Mouse (Mus musculus): ENCODE measurements around the gene 2310003L06Rik. TPM values are rescaled to one million over a fixed set of nuclear protein-coding genes. Genes with fewer than 3 reads are reported as not detected.

The 2310003L06Rik gene
- not detected in 2 replicates for polyA plus RNA-seq (2015; fragmentation: Nextera tagmentation; extraction: Ambion mirVana)

DNA sequence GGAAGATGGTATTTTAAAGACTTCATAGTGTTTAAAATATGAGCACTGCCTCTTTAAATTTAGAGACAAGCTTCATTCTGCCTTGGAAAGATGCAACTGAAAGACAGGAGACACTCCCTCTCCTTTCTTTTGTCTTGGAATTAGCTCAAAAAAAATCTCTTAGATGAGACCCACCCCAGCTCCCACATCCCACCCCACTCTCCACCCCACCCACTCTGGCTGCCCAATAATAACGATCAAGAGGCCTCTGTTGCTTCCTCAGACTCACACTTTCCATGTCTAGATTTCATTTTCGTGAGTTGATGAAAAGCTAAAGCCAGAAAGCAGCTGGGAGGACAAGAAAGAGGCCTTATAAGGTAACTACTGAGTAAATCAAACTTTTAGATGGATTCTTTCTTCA, at the start of gene 2310003L06Rik, which contains the start of gene Gm28434:
2310003L06Rik (plus strand) TSS at position 259 of the 400 bp plus-strand sequence.
Gm28434 (plus strand) TSS at position 317 of the 400 bp plus-strand sequence.
- H3K9me3 ChIP-seq (replicated peaks): no peaks in the 10 kb centered on the region
- H3K27ac ChIP-seq: no peak within 1 kb of the TSS
- H3K4me2 ChIP-seq: no peak within 1 kb of the TSS
- no peaks in the 10 kb centered on the region for H3K27me3 ChIP-seq
- WGBS: 48% methylated on average over 2 of the region's 2 CpGs
- no peak within 1 kb of the TSS for H3K9ac ChIP-seq
- H3K4me1 ChIP-seq (replicated peaks): no peaks in the 10 kb centered on the region
- H3K4me3 ChIP-seq: no peak within 1 kb of the TSS
- ATAC-seq (replicated peaks; ENCODE audit: insufficient number of reproducible peaks, insufficient read depth, low FRiP score, low read depth): no peak
- H3K36me3 ChIP-seq: no peaks in the 10 kb centered on the region

GRCm38 (mm10) chr5:87925372-87925771, 43.9 kb upstream of the 2310003L06Rik start, which contains the start of gene Csn3:
Csn3 (plus strand) TSS chr5:87925579.
- Histone ChIP-seq H3K27ac (no peak within 1 kb of the TSS), H3K36me3 (no peaks in the 10 kb centered on the region), H3K4me3 (no peak within 1 kb of the TSS), H3K4me2 (no peak within 1 kb of the TSS), H3K9me3 (replicated peaks) (no peaks in the 10 kb centered on the region), H3K4me1 (replicated peaks) (no peaks in the 10 kb centered on the region), H3K27me3 (no peaks in the 10 kb centered on the region), H3K9ac (no peak within 1 kb of the TSS)
- 36% methylated on average over 5 of the region's 5 CpGs for WGBS
- ATAC-seq (replicated peaks; ENCODE audit: insufficient number of reproducible peaks, insufficient read depth, low FRiP score, low read depth): no peak

DNA sequence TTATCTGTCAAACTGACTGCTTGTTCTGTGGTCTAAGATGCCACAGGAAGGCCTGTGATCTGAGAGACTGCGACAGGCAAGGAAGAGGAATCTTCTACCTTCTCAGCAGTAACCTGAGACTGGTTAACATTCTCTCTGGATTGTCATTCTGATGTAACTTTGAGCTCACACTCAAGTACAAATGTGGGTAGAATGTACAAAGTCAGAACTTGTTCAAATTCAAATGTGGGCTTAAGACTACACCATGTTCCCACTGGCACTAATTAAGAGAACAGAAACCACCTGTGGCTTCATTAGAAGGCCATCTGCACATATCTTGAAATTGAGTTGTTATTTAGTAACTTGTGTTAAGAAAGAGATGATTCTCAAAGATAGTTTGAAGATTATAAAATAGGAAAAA, 37.7 kb upstream of the 2310003L06Rik start:
- WGBS: 67% methylated on average over 1 of the region's 1 CpGs
- no peaks in the 10 kb centered on the region for H3K27me3 ChIP-seq
- no peak overlapping the region for H3K9ac ChIP-seq
- H3K4me1 ChIP-seq (replicated peaks): no peaks in the 10 kb centered on the region
- 0 out of 2 replicates have a peak, but pooled peaks cover 3% of the 10 kb centered on the region for H3K9me3 ChIP-seq (replicated peaks)
- H3K36me3 ChIP-seq: no peaks in the 10 kb centered on the region
- H3K4me3 ChIP-seq: no peak overlapping the region
- H3K27ac ChIP-seq: no peak overlapping the region
- H3K4me2 ChIP-seq: no peak overlapping the region
- no peak for ATAC-seq (replicated peaks; ENCODE audit: insufficient number of reproducible peaks, insufficient read depth, low FRiP score, low read depth)

- Histone ChIP-seq H3K4me1 (replicated peaks) (no peaks in the 10 kb centered on the region), H3K36me3 (no peaks in the 10 kb centered on the region), H3K4me3 (no peak overlapping the region), H3K9me3 (replicated peaks) (0 out of 2 replicates have a peak, but pooled peaks cover 3% of the 10 kb centered on the region), H3K27me3 (no peaks in the 10 kb centered on the region), H3K9ac (no peak overlapping the region), H3K27ac (no peak overlapping the region), H3K4me2 (no peak overlapping the region)
- ATAC-seq (replicated peaks; ENCODE audit: insufficient number of reproducible peaks, insufficient read depth, low FRiP score, low read depth): no peak
- 27% methylated on average over 3 of the region's 3 CpGs for WGBS
Observed at GRCm38 (mm10) chr5:87940752-87941151, 28.5 kb upstream of the 2310003L06Rik start.

GRCm38 (mm10) chr5:87942515-87942914, 26.7 kb upstream of the 2310003L06Rik start:
- Histone ChIP-seq H3K9me3 (replicated peaks) (no peaks in the 10 kb centered on the region), H3K9ac (no peak overlapping the region), H3K4me2 (no peak overlapping the region), H3K27me3 (no peaks in the 10 kb centered on the region), H3K27ac (no peak overlapping the region), H3K4me3 (no peak overlapping the region), H3K36me3 (no peaks in the 10 kb centered on the region), H3K4me1 (replicated peaks) (no peaks in the 10 kb centered on the region)
- no peak for ATAC-seq (replicated peaks; ENCODE audit: insufficient number of reproducible peaks, insufficient read depth, low FRiP score, low read depth)

DNA sequence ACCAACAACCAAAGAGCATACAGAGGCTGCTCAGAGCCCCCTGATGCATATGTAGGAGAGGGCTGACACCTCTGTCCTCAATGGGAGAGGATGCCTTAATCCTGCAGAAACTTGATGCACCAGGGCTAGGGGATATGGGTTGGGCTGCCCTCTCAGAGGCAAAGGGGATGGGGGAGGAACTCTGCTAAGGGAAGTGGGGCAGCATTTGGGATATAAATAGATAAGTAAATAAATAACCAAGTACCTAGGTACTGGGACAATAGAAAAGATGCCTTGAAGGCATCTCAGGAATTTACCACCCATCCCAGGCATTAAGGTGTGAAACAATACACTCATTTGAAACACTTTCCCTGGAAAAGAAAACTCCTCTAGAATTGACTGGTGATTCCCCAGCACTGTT, 17.4 kb upstream of the 2310003L06Rik start:
- ATAC-seq (replicated peaks; ENCODE audit: insufficient number of reproducible peaks, insufficient read depth, low FRiP score, low read depth): no peak
- H3K9ac ChIP-seq: no peak overlapping the region
- no peak overlapping the region for H3K4me3 ChIP-seq
- H3K4me1 ChIP-seq (replicated peaks): no peaks in the 10 kb centered on the region
- H3K36me3 ChIP-seq: no peaks in the 10 kb centered on the region
- H3K27ac ChIP-seq: no peak overlapping the region
- no peak overlapping the region for H3K4me2 ChIP-seq
- H3K9me3 ChIP-seq (replicated peaks): no peaks in the 10 kb centered on the region
- H3K27me3 ChIP-seq: no peaks in the 10 kb centered on the region

GRCm38 (mm10) chr5:87979139-87979538, 9.9 kb downstream of the 2310003L06Rik start, which contains the start of gene Cabs1:
Cabs1 (plus strand) TSS chr5:87979439.
- 74% methylated on average over 3 of the region's 3 CpGs for WGBS
- no peak for ATAC-seq (replicated peaks; ENCODE audit: insufficient number of reproducible peaks, insufficient read depth, low FRiP score, low read depth)
- Histone ChIP-seq H3K4me2 (no peak within 1 kb of the TSS), H3K4me3 (no peak within 1 kb of the TSS), H3K36me3 (no peaks in the 10 kb centered on the region), H3K9me3 (replicated peaks) (no peaks in the 10 kb centered on the region), H3K27me3 (no peaks in the 10 kb centered on the region), H3K27ac (no peak within 1 kb of the TSS), H3K9ac (no peak within 1 kb of the TSS), H3K4me1 (replicated peaks) (no peaks in the 10 kb centered on the region)

GRCm38 (mm10) chr5:87982468-87983214, 13.4 kb downstream of the 2310003L06Rik start:
- Histone ChIP-seq H3K36me3 (no peaks in the 10 kb centered on the region), H3K27me3 (no peaks in the 10 kb centered on the region), H3K9me3 (replicated peaks) (no peaks in the 10 kb centered on the region), H3K4me3 (no peak overlapping the region), H3K9ac (no peak overlapping the region), H3K27ac (no peak overlapping the region), H3K4me2 (no peak overlapping the region), H3K4me1 (replicated peaks) (no peaks in the 10 kb centered on the region)
- WGBS: 55% methylated on average over 3 of the region's 3 CpGs
- peak; percentile 10; the same call in 1 of the 2 replicates for ATAC-seq (replicated peaks; ENCODE audit: insufficient number of reproducible peaks, insufficient read depth, low FRiP score, low read depth)

GRCm38 (mm10) chr5:88002249-88002648, 33.0 kb downstream of the 2310003L06Rik start, which contains the start of gene Smr3a:
Smr3a (plus strand) TSS chr5:88002549.
- no peak within 1 kb of the TSS for H3K27ac ChIP-seq
- H3K9me3 ChIP-seq (replicated peaks): no peaks in the 10 kb centered on the region
- H3K4me2 ChIP-seq: no peak within 1 kb of the TSS
- ATAC-seq (replicated peaks; ENCODE audit: insufficient number of reproducible peaks, insufficient read depth, low FRiP score, low read depth): no peak
- WGBS: 73% methylated on average over 3 of the region's 3 CpGs
- no peak within 1 kb of the TSS for H3K4me3 ChIP-seq
- H3K27me3 ChIP-seq: no peaks in the 10 kb centered on the region
- no peak within 1 kb of the TSS for H3K9ac ChIP-seq
- H3K4me1 ChIP-seq (replicated peaks): no peaks in the 10 kb centered on the region
- no peaks in the 10 kb centered on the region for H3K36me3 ChIP-seq

DNA sequence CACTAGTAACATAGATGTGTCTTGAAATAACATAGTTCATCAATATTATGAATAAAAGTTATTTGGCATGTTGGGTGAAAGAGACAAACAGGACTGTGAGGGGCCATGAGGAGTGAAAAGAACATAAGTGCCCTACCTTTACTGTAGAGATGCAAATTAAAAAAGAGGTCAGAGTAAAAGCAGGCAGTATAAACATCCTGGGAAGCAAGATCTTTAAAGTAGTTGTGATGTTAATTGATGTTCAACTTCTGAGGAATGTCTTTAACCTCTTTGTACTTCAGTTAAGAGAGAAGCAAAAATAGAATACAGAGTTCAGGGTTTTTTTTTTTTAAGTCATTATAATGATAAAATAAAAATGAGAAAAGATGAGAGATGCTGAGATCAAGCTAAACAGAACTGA, 36.0 kb downstream of the 2310003L06Rik start:
- H3K4me1 ChIP-seq (replicated peaks): no peaks in the 10 kb centered on the region
- H3K27ac ChIP-seq: no peak overlapping the region
- no peak for ATAC-seq (replicated peaks; ENCODE audit: insufficient number of reproducible peaks, insufficient read depth, low FRiP score, low read depth)

More for the DNA sequence above, 36.0 kb downstream of the 2310003L06Rik start:
- Histone ChIP-seq H3K9me3 (replicated peaks) (no peaks in the 10 kb centered on the region), H3K9ac (no peak overlapping the region), H3K4me3 (no peak overlapping the region), H3K27me3 (no peaks in the 10 kb centered on the region), H3K4me2 (no peak overlapping the region), H3K36me3 (no peaks in the 10 kb centered on the region)
